Mouse (Mus musculus): ENCODE measurements around the gene Apold1. TPM values are rescaled to one million over a fixed set of nuclear protein-coding genes. Genes with fewer than 3 reads are reported as not detected.

The Apold1 gene
- polyA plus RNA-seq, 1 experiment from 2014 or later: 4.3 TPM

DNA sequence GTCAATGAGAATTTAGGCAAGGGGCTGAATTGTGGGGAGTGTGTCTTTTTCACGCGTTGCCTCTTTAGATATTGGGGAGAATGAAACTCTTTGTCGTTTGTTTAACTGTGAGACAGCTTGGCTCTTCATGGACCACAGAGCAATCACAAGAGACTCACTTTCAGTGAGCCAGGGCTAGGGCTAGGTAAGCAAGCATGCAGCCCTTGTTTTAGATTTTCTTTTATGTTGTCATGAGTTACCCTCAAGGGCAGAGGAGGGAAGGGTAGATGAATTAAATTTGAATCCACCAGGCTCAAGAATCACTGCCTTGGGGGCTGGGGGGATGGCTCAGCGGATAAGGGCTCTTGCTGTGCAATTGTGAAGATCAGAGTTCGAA, 19.0 kb upstream of the Apold1 start:
- Histone ChIP-seq H3K9ac (ENCODE audit: low read depth, low read length) (no peak overlapping the region), H3K9me3 (replicated peaks; ENCODE audit: control insufficient read depth, low read length) (no peaks in the 10 kb centered on the region), H3K27ac (ENCODE audit: low read depth, low read length) (no peak overlapping the region), H3K4me1 (ENCODE audit: control insufficient read depth, insufficient read depth, low read length) (no peaks in the 10 kb centered on the region), H3K4me3 (ENCODE audit: low read depth, low read length) (no peak overlapping the region), H3K4me2 (no peak overlapping the region), H3K27me3 (ENCODE audit: control insufficient read depth, insufficient read depth, low read length) (no peaks in the 10 kb centered on the region), H3K36me3 (ENCODE audit: control insufficient read depth, insufficient read depth, low read length) (no peaks in the 10 kb centered on the region)
- 78% methylated on average over 5 of the region's 5 CpGs for WGBS (ENCODE audit: insufficient replicate concordance)
- ATAC-seq (replicated peaks; ENCODE audit: insufficient number of reproducible peaks, low FRiP score, low TSS enrichment): no peak

DNA sequence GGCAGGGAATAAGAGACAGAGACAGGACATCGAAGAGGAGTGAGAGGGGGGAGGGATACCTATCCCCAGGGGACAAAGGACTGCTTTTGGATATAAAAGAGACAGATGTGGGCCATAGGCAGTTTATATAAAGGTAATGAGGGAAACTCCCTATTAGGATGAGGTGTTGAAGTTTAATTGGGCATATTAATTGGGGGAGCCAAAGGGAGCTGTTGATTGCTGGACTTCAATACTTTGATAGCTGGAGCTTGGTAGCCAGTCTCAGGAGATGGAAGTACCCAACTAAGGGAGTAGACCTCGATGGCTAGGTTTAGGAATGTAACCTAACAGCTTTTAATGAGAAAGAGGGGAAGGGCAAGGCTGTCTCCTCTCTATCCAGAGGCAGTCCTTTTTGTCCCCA, 17.6 kb upstream of the Apold1 start:
- Histone ChIP-seq H3K9ac (ENCODE audit: low read depth, low read length) (no peak overlapping the region), H3K4me2 (no peak overlapping the region), H3K36me3 (ENCODE audit: control insufficient read depth, insufficient read depth, low read length) (no peaks in the 10 kb centered on the region), H3K27ac (ENCODE audit: low read depth, low read length) (no peak overlapping the region), H3K27me3 (ENCODE audit: control insufficient read depth, insufficient read depth, low read length) (no peaks in the 10 kb centered on the region), H3K4me3 (ENCODE audit: low read depth, low read length) (no peak overlapping the region), H3K4me1 (ENCODE audit: control insufficient read depth, insufficient read depth, low read length) (no peaks in the 10 kb centered on the region), H3K9me3 (replicated peaks; ENCODE audit: control insufficient read depth, low read length) (no peaks in the 10 kb centered on the region)
- 71% methylated on average over 2 of the region's 2 CpGs for WGBS (ENCODE audit: insufficient replicate concordance)
- ATAC-seq (replicated peaks; ENCODE audit: insufficient number of reproducible peaks, low FRiP score, low TSS enrichment): no peak

DNA sequence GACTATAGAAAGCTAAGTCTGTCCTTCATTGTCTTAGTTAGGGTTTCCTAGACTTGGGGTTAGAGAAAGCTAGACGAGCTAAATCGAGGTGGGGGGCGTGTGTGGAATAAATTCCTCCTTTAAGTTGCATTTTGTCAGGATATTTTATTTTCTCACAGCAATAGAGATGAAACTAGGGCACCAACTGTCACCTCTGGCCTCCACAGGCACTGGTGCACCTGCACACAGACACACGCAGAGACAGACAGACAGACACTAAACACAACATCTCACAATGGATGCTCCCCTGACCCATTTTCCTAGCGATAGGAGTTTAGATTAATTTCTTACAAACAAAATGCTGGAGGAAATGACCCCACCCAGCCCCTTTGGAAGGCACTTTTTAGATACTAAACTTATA, 14.8 kb upstream of the Apold1 start:
- Histone ChIP-seq H3K9ac (ENCODE audit: low read depth, low read length) (no peak overlapping the region), H3K4me2 (no peak overlapping the region), H3K4me3 (ENCODE audit: low read depth, low read length) (no peak overlapping the region), H3K36me3 (ENCODE audit: control insufficient read depth, insufficient read depth, low read length) (no peaks in the 10 kb centered on the region), H3K9me3 (replicated peaks; ENCODE audit: control insufficient read depth, low read length) (no peaks in the 10 kb centered on the region), H3K27me3 (ENCODE audit: control insufficient read depth, insufficient read depth, low read length) (no peaks in the 10 kb centered on the region), H3K4me1 (ENCODE audit: control insufficient read depth, insufficient read depth, low read length) (no peaks in the 10 kb centered on the region), H3K27ac (ENCODE audit: low read depth, low read length) (no peak overlapping the region)
- WGBS (ENCODE audit: insufficient replicate concordance): 75% methylated on average over 5 of the region's 5 CpGs
- ATAC-seq (replicated peaks; ENCODE audit: insufficient number of reproducible peaks, low FRiP score, low TSS enrichment): no peak

GRCm38 (mm10) chr6:134968326-134968725, 13.2 kb upstream of the Apold1 start:
- Histone ChIP-seq H3K4me2 (no peak overlapping the region), H3K9me3 (replicated peaks; ENCODE audit: control insufficient read depth, low read length) (no peaks in the 10 kb centered on the region), H3K27ac (ENCODE audit: low read depth, low read length) (no peak overlapping the region), H3K4me3 (ENCODE audit: low read depth, low read length) (no peak overlapping the region), H3K36me3 (ENCODE audit: control insufficient read depth, insufficient read depth, low read length) (no peaks in the 10 kb centered on the region), H3K9ac (ENCODE audit: low read depth, low read length) (no peak overlapping the region), H3K27me3 (ENCODE audit: control insufficient read depth, insufficient read depth, low read length) (no peaks in the 10 kb centered on the region), H3K4me1 (ENCODE audit: control insufficient read depth, insufficient read depth, low read length) (no peaks in the 10 kb centered on the region)
- ATAC-seq (replicated peaks; ENCODE audit: insufficient number of reproducible peaks, low FRiP score, low TSS enrichment): no peak
- 68% methylated on average over 1 of the region's 1 CpGs for WGBS (ENCODE audit: insufficient replicate concordance)

- H3K36me3 ChIP-seq (ENCODE audit: control insufficient read depth, insufficient read depth, low read length): no peaks in the 10 kb centered on the region
- no peak overlapping the region for H3K9ac ChIP-seq (ENCODE audit: low read depth, low read length)
- WGBS (ENCODE audit: insufficient replicate concordance): 95% methylated on average over 2 of the region's 2 CpGs
- H3K4me2 ChIP-seq: no peak overlapping the region
- no peak overlapping the region for H3K4me3 ChIP-seq (ENCODE audit: low read depth, low read length)
- no peaks in the 10 kb centered on the region for H3K4me1 ChIP-seq (ENCODE audit: control insufficient read depth, insufficient read depth, low read length)
- no peak overlapping the region for H3K27ac ChIP-seq (ENCODE audit: low read depth, low read length)
- H3K27me3 ChIP-seq (ENCODE audit: control insufficient read depth, insufficient read depth, low read length): no peaks in the 10 kb centered on the region
- H3K9me3 ChIP-seq (replicated peaks; ENCODE audit: control insufficient read depth, low read length): no peaks in the 10 kb centered on the region
- no peak for ATAC-seq (replicated peaks; ENCODE audit: insufficient number of reproducible peaks, low FRiP score, low TSS enrichment)
Measured at GRCm38 (mm10) chr6:134969498-134969897, 12.0 kb upstream of the Apold1 start.

DNA sequence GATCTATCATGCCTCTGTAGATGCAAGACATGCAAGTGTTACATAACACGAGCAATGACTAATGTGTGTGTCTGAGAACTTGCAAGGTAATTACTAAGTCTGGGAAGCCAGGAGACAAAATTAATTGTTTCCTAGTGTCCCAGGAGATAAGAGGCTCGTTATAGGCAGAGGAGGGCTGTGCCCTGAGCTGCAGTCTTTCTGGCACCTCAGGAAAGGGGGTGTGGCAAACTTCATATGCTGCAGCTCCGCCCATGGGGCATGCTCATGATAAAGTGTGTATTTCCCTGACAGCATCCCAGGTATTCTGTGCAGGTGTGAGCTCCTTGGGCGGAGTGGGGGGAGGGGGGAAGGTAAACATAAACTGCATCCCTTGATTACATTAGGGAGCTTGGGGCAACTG, 9.4 kb upstream of the Apold1 start:
- no peaks in the 10 kb centered on the region for H3K36me3 ChIP-seq (ENCODE audit: control insufficient read depth, insufficient read depth, low read length)
- ATAC-seq (replicated peaks; ENCODE audit: insufficient number of reproducible peaks, low FRiP score, low TSS enrichment): no peak
- H3K9me3 ChIP-seq (replicated peaks; ENCODE audit: control insufficient read depth, low read length): no peaks in the 10 kb centered on the region
- no peak overlapping the region for H3K27ac ChIP-seq (ENCODE audit: low read depth, low read length)
- no peak overlapping the region for H3K4me2 ChIP-seq
- 49% methylated on average over 4 of the region's 4 CpGs for WGBS (ENCODE audit: insufficient replicate concordance)
- no peaks in the 10 kb centered on the region for H3K4me1 ChIP-seq (ENCODE audit: control insufficient read depth, insufficient read depth, low read length)
- no peak overlapping the region for H3K4me3 ChIP-seq (ENCODE audit: low read depth, low read length)
- no peaks in the 10 kb centered on the region for H3K27me3 ChIP-seq (ENCODE audit: control insufficient read depth, insufficient read depth, low read length)
- no peak overlapping the region for H3K9ac ChIP-seq (ENCODE audit: low read depth, low read length)

- no peak overlapping the region for H3K4me3 ChIP-seq (ENCODE audit: low read depth, low read length)
- WGBS (ENCODE audit: insufficient replicate concordance): 41% methylated on average over 6 of the region's 6 CpGs
Measured at GRCm38 (mm10) chr6:134976628-134977027, 4.9 kb upstream of the Apold1 start.

DNA sequence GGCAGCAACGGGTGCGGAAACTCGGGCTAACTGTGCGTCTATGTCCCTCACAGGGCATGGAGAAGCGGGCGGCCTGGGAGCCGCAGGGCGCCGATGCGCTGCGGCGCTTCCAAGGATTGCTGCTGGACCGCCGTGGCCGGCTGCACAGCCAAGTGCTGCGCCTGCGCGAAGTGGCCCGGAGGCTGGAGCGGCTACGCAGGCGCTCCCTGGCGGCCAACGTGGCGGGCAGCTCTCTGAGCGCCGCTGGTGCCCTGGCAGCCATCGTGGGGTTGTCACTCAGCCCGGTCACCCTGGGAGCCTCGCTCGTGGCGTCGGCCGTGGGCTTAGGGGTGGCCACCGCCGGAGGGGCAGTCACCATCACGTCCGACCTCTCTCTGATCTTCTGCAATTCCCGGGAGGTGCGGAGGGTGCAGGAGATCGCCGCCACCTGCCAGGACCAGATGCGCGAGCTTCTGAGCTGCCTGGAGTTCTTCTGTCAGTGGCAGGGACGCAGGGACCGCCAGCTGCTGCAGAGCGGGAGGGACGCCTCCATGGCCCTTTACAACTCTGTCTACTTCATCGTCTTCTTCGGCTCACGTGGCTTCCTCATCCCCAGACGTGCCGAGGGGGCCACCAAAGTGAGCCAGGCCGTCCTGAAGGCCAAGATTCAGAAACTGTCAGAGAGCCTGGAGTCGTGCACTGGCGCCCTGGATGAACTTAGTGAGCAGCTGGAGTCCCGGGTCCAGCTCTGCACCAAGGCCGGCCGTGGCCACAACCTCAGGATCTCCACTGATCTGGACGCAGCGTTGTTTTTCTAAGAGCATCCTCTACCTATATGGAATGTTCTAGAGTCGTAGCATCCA, 2.2 kb downstream of the Apold1 start:
- Histone ChIP-seq H3K27ac (ENCODE audit: low read depth, low read length) (peak overlapping the region; percentile 50; the same call in 1 of the 2 replicates), H3K9me3 (replicated peaks; ENCODE audit: control insufficient read depth, low read length) (no peaks in the 10 kb centered on the region), H3K27me3 (ENCODE audit: control insufficient read depth, insufficient read depth, low read length) (no peaks in the 10 kb centered on the region), H3K4me1 (ENCODE audit: control insufficient read depth, insufficient read depth, low read length) (peaks cover 14% of the 10 kb centered on the region), H3K9ac (ENCODE audit: low read depth, low read length) (peak overlapping the region; percentile 58), H3K4me3 (ENCODE audit: low read depth, low read length) (peak overlapping the region; percentile 46), H3K4me2 (peak overlapping the region; percentile 88), H3K36me3 (ENCODE audit: control insufficient read depth, insufficient read depth, low read length) (no peaks in the 10 kb centered on the region)
- ATAC-seq (replicated peaks; ENCODE audit: insufficient number of reproducible peaks, low FRiP score, low TSS enrichment): peak; percentile 84
- WGBS (ENCODE audit: insufficient replicate concordance): 3% methylated on average over 62 of the region's 62 CpGs

More at GRCm38 (mm10) chr6:134976628-134977027, 4.9 kb upstream of the Apold1 start:
- H3K27ac ChIP-seq (ENCODE audit: low read depth, low read length): no peak overlapping the region
- H3K27me3 ChIP-seq (ENCODE audit: control insufficient read depth, insufficient read depth, low read length): no peaks in the 10 kb centered on the region
- H3K36me3 ChIP-seq (ENCODE audit: control insufficient read depth, insufficient read depth, low read length): no peaks in the 10 kb centered on the region
- no peak overlapping the region for H3K4me2 ChIP-seq
- peaks cover 6% of the 10 kb centered on the region; the same call in 1 of the 2 replicates for H3K4me1 ChIP-seq (ENCODE audit: control insufficient read depth, insufficient read depth, low read length)
- no peaks in the 10 kb centered on the region for H3K9me3 ChIP-seq (replicated peaks; ENCODE audit: control insufficient read depth, low read length)
- ATAC-seq (replicated peaks; ENCODE audit: insufficient number of reproducible peaks, low FRiP score, low TSS enrichment): no peak
- H3K9ac ChIP-seq (ENCODE audit: low read depth, low read length): no peak overlapping the region

GRCm38 (mm10) chr6:134984748-134985147, 3.2 kb downstream of the Apold1 start:
- WGBS (ENCODE audit: insufficient replicate concordance): 49% methylated on average over 3 of the region's 3 CpGs
- no peak overlapping the region for H3K4me3 ChIP-seq (ENCODE audit: low read depth, low read length)
- H3K9ac ChIP-seq (ENCODE audit: low read depth, low read length): no peak overlapping the region
- H3K27ac ChIP-seq (ENCODE audit: low read depth, low read length): peak overlapping the region; percentile 50; the same call in 1 of the 2 replicates
- H3K4me2 ChIP-seq: peak overlapping the region; percentile 88
- H3K9me3 ChIP-seq (replicated peaks; ENCODE audit: control insufficient read depth, low read length): no peaks in the 10 kb centered on the region
- H3K27me3 ChIP-seq (ENCODE audit: control insufficient read depth, insufficient read depth, low read length): no peaks in the 10 kb centered on the region
- peak; percentile 63 for ATAC-seq (replicated peaks; ENCODE audit: insufficient number of reproducible peaks, low FRiP score, low TSS enrichment)
- H3K4me1 ChIP-seq (ENCODE audit: control insufficient read depth, insufficient read depth, low read length): peaks cover 14% of the 10 kb centered on the region
- no peaks in the 10 kb centered on the region for H3K36me3 ChIP-seq (ENCODE audit: control insufficient read depth, insufficient read depth, low read length)

Measured in heart, embryonic 11.5 days (tissue).